Mouse (Mus musculus) kidney, postnatal 0 days (tissue): ENCODE measurements around the gene C1qa. TPM values are rescaled to one million over a fixed set of nuclear protein-coding genes. Genes with fewer than 3 reads are reported as not detected.

Experiments
- ATAC-seq: fragments of 200-750 bp; cut with Nextera tagmentation; replicated peaks from 2 replicates; pipeline ENCODE4 v1.8.0; 2017; ENCODE audit warnings: low read depth, moderate number of reproducible peaks, moderate TSS enrichment, moderate library complexity; ENCODE audit not compliant: low FRiP score
- DNase-seq: peaks from one replicate; pipeline ENCODE4 v3.0.0-alpha.2; 2016; ENCODE audit warnings: low spot score
- H3K27ac ChIP-seq: fragments of 300-500 bp; sonication (generic); 2 replicates; pipeline ENCODE4 v1.5.1; 2014; ENCODE audit warnings: mild to moderate bottlenecking
- H3K27me3 ChIP-seq: fragments of 300-500 bp; sonication (generic); 2 replicates; pipeline ENCODE4 v1.6.1; 2014; ENCODE audit warnings: low read length, mixed read lengths; ENCODE audit not compliant: insufficient read depth
- H3K36me3 ChIP-seq: fragments of 300-500 bp; sonication (generic); 2 replicates; pipeline ENCODE4 v1.6.1; 2014; ENCODE audit warnings: low read length, mixed read lengths; ENCODE audit not compliant: insufficient read depth
- H3K4me1 ChIP-seq: fragments of 300-500 bp; sonication (generic); replicated peaks from 2 replicates; pipeline ENCODE4 v1.6.1; 2014; ENCODE audit warnings: antibody characterized with exemption, low read length, mixed read lengths; ENCODE audit not compliant: insufficient read depth
- H3K4me2 ChIP-seq: fragments of 300-500 bp; sonication (generic); 2 replicates; pipeline ENCODE4 v1.6.1; 2014; ENCODE audit warnings: mild to moderate bottlenecking, low read length, moderate library complexity, mixed read lengths
- H3K4me3 ChIP-seq: fragments of 300-500 bp; sonication (generic); replicated peaks from 2 replicates; pipeline ENCODE4 v1.5.1; 2014; ENCODE audit warnings: low read depth, low read length
- H3K9ac ChIP-seq: fragments of 300-500 bp; sonication (generic); 2 replicates; pipeline ENCODE4 v1.6.1; 2014; ENCODE audit warnings: low read depth, low read length
- H3K9me3 ChIP-seq: fragments of 300-500 bp; sonication (generic); replicated peaks from 2 replicates; pipeline ENCODE4 v1.6.1; 2016; ENCODE audit warnings: low read length, inconsistent platforms, mixed read lengths
- CTCF ChIP-seq: IDR thresholded peaks from 2 replicates; pipeline ENCODE4 v1.5.1; 2016; ENCODE audit warnings: antibody characterized with exemption, low read depth, mild to moderate bottlenecking, moderate library complexity
- WGBS: fragments of 180-500 bp; shearing (Covaris S2); extraction: QIAGEN DNeasy Blood & Tissue Kit; methylation state at CpG from one replicate; pipeline ENCODE4 v1.1.7; 2014; 5-methylcytosine and 5-hydroxymethylcytosine counted together
- polyA plus RNA-seq: library from polyadenylated mRNA; unstranded; fragments of >200 nt; fragmentation: Nextera tagmentation; extraction: Ambion mirVana; gene quantifications from 2 replicates; pipeline ENCODE4 v1.2.1, GENCODE M21; 2015

C1qa gene
- polyA plus RNA-seq, 1 experiment from 2014 or later = 35.8 TPM

GRCm38 (mm10) chr4:136875012-136875411 is 23.6 kb downstream of the C1qa start:
- Histone ChIP-seq H3K9ac (no peak overlapping the region), H3K27ac (no peak overlapping the region), H3K27me3 (no peaks in the 10 kb centered on the region), H3K4me3 (no peak overlapping the region), H3K4me1 (no peaks in the 10 kb centered on the region), H3K36me3 (no peaks in the 10 kb centered on the region), H3K4me2 (no peak overlapping the region), H3K9me3 (no peaks in the 10 kb centered on the region)
- 86% methylated on average over 14 of the region's 14 CpGs for WGBS
- ATAC-seq (no peak), DNase-seq (no peak)
- no peak for TF ChIP-seq CTCF

GRCm38 (mm10) chr4:136868371-136868770 is 30.2 kb downstream of the C1qa start:
- ATAC-seq (no peak), DNase-seq (no peak)
- no peak overlapping the region for H3K4me3 ChIP-seq
- H3K27ac ChIP-seq = no peak overlapping the region
- no peak for TF ChIP-seq CTCF
- H3K9me3 ChIP-seq = no peaks in the 10 kb centered on the region
- H3K4me2 ChIP-seq = no peak overlapping the region
- no peaks in the 10 kb centered on the region for H3K27me3 ChIP-seq
- no peak overlapping the region for H3K9ac ChIP-seq
- no peaks in the 10 kb centered on the region for H3K4me1 ChIP-seq
- 74% methylated on average over 6 of the region's 6 CpGs for WGBS
- H3K36me3 ChIP-seq = no peaks in the 10 kb centered on the region

- 12% methylated on average over 11 of the region's 12 CpGs for WGBS
- DNase-seq (peak; percentile 10), ATAC-seq (no peak)
- Histone ChIP-seq H3K4me1 (no peaks in the 10 kb centered on the region), H3K27ac (no peak overlapping the region), H3K9ac (no peak overlapping the region), H3K4me2 (no peak overlapping the region), H3K9me3 (no peaks in the 10 kb centered on the region), H3K36me3 (no peaks in the 10 kb centered on the region), H3K27me3 (no peaks in the 10 kb centered on the region), H3K4me3 (no peak overlapping the region)
- TF ChIP-seq CTCF = no peak
These were observed 30.8 kb downstream of the C1qa start for GRCm38 (mm10) chr4:136867690-136868345.

- Histone ChIP-seq H3K27ac (no peak overlapping the region), H3K4me1 (0 out of 2 replicates have a peak, but pooled peaks cover 4% of the 10 kb centered on the region), H3K4me2 (no peak overlapping the region), H3K36me3 (no peaks in the 10 kb centered on the region), H3K4me3 (no peak overlapping the region), H3K27me3 (0 out of 2 replicates have a peak, but pooled peaks cover 4% of the 10 kb centered on the region), H3K9me3 (no peaks in the 10 kb centered on the region), H3K9ac (no peak overlapping the region)
- WGBS = 58% methylated on average over 5 of the region's 5 CpGs
- DNase-seq (no peak), ATAC-seq (no peak)
- no peak for TF ChIP-seq CTCF
These were observed 33.1 kb downstream of the C1qa start for GRCm38 (mm10) chr4:136865531-136865930.

- no peak for DNase-seq
- H3K4me3 ChIP-seq = no peak overlapping the region
- 0 out of 2 replicates have a peak, but pooled peaks cover 4% of the 10 kb centered on the region for H3K27me3 ChIP-seq
- H3K4me1 ChIP-seq = 0 out of 2 replicates have a peak, but pooled peaks cover 4% of the 10 kb centered on the region
- no peak for TF ChIP-seq CTCF
- H3K9ac ChIP-seq = no peak overlapping the region
- 7% methylated on average over 15 of the region's 15 CpGs for WGBS
- H3K9me3 ChIP-seq = no peaks in the 10 kb centered on the region
- H3K27ac ChIP-seq = no peak overlapping the region
- H3K4me2 ChIP-seq = no peak overlapping the region
- no peaks in the 10 kb centered on the region for H3K36me3 ChIP-seq
- no peak for ATAC-seq
These were observed 33.7 kb downstream of the C1qa start for GRCm38 (mm10) chr4:136864751-136865470.

- no peaks in the 10 kb centered on the region for H3K36me3 ChIP-seq
- 44% methylated on average over 9 of the region's 9 CpGs for WGBS
- no peak overlapping the region for H3K4me2 ChIP-seq
- 0 out of 2 replicates have a peak, but pooled peaks cover 4% of the 10 kb centered on the region for H3K4me1 ChIP-seq
- 0 out of 2 replicates have a peak, but pooled peaks cover 4% of the 10 kb centered on the region for H3K27me3 ChIP-seq
- no peak overlapping the region for H3K27ac ChIP-seq
- TF ChIP-seq CTCF = no peak
- DNase-seq (no peak), ATAC-seq (no peak)
- H3K9me3 ChIP-seq = no peaks in the 10 kb centered on the region
- H3K9ac ChIP-seq = no peak overlapping the region
- no peak overlapping the region for H3K4me3 ChIP-seq
These were observed 35.1 kb downstream of the C1qa start for GRCm38 (mm10) chr4:136863517-136863916.
